Mouse (Mus musculus) kidney, adult 2 months (tissue): ENCODE results near the gene Scg5.

Source experiments
- CTCF ChIP-seq: fragments of 200-500 bp; conservative IDR thresholded peaks from 2 replicates; pipeline ENCODE4 v1.5.1; 2011; ENCODE audit warnings: low read depth, mild to moderate bottlenecking, control low read depth, low read length, moderate library complexity, mixed read lengths; ENCODE audit not compliant: insufficient read depth, insufficient read length
- POLR2A ChIP-seq: fragments of 200-500 bp; IDR thresholded peaks from one replicate; pipeline ENCODE4 v1.6.1; 2011; ENCODE audit warnings: low read depth, low read length, control low read depth

DNA sequence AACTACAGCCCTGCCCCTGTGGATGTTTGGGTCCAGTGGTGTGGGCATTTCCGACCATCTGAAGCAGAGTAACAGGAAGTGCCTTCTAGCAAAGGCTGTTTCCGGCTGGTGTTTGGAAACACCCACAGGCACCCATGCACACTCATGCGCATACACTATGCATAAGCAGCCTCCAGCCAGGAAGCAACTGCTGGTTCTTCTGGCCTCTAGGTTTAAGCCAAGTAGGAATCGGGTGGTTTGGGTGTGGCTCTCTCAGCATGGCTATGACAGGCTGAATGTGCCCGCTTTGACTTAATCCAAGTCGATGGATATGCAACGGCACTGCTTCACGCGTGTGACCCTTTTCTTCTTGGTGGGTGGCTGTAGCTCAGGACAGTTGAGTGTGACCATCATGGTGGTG is 79.6 kb downstream of the Scg5 start:
- TF ChIP-seq CTCF (no peak), POLR2A (no peak)
